Mouse (Mus musculus) frontal cortex, postnatal 14 days (tissue): ENCODE data around the gene Fcho1.

ENCODE experiments used
- DNase-seq, 2 experiments: peaks; one replicate each; pipeline ENCODE4 v3.0.0; 2022; ENCODE audit warnings: low spot score in 2 of 2

Fcho1 gene

DNA sequence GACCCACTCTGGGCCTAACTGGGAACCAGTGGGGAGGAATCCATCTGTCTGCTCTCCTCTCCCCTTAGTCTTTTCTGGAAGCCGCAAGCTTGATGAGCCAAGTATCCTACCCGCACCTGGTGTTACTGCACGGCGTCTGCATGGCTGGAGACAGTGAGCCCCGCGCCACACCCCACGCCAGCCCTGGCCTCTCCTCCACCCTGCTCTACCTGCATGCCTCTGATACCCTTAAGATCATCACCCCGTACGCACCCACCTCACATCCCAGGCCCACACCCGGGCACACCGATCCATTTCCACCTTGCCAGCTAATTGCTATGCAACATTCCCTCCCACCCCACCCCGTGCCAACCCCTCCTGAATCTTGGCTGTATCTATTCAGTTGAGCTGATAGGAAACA, 42.7 kb downstream of the Fcho1 start:
- DNase-seq = no peak

DNA sequence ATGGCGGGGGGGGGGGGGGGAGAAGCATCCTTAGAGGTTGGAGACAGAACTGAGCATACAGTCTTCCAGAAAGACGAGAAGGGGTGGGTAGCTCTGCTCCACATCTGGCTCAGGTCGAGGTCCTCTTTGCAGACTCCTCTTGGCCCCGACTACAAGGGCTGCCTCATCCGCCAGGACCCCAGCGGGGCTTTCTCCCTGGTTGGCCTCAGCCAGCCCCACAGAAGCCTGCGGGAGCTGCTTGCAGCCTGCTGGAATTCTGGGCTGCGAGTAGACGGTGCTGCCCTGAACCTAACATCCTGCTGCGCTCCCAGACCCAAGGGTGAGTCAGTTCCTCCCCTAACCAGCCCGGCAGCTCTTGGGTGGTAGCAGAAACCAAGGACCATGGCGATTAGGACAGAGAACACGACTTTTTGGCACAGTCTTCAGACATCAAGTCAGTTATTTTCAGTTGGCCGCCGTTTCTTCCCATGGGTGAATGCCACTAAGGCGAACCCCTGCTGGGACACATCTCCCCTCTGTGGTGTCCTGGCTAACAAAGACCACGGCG, 44.1 kb downstream of the Fcho1 start:
- no peak for DNase-seq

GRCm38 (mm10) chr8:71680471-71680870, 45.0 kb downstream of the Fcho1 start:
- no peak for DNase-seq

DNA sequence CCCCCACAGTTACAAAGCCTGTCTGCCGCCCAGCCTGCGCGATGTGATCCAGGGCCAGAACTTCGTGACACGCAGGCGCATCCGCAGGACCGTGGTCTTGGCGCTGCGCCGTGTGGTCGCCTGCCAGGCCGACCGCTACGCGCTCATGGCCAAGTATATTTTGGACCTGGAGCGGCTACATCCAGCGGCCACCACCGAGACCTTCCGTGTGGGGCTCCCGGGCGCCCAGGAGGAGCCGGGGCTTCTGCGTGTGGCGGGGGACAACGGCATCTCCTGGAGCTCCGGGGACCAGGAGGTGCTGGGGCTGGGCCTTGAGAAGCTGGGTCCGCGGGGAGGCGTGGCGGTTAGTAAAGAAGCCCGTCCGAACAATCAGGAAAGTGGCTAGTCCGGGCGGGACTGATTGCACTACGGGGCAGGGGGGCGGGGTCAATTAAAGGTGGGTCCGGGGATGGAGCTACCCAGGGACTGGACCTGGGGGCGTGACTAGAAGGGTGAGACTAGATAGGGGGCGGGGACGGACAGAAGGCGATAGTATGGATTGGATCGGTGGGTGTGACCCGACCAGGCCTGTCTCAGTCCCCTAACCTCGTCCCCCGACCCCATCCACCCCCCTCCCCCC, 45.9 kb downstream of the Fcho1 start:
- DNase-seq = no peak

DNA sequence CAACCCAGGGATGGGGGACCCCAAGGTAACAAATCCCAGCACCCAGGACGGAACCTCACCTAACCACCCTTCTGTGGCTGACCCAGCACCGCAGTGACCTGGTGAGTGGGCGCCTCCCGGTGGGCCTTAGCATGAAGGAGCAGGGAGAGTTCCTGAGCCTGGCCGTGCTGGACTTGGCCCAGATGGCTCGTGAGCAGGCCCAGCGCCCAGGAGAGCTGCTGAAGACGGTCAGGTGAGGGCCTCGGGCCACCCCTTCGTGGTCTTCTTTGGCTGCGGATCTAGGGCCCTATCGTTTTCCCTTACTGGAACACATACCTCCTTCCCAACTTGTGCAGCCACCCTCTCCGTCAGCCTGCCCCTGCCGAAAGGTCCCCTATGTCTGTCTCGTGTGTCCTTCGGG, 46.4 kb downstream of the Fcho1 start:
- no peak for DNase-seq

DNA sequence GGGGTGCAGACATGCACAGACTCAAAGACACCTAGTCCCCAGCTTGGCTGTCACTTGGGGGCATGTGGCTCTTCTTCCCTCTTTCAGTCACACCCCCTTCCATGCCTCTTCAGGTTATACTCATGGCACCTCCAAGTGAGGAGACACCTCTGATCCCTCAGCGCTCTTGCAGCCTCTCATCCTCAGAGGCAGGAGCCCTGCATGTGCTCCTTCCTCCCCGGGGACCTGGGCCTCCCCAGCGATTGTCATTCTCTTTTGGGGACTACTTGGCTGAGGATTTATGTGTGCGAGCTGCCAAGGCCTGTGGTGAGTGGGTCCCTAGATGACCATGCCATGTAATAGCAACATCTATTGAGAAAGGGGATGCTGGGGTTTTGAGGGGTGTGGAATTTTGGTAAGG, 47.3 kb downstream of the Fcho1 start:
- DNase-seq = no peak

DNA sequence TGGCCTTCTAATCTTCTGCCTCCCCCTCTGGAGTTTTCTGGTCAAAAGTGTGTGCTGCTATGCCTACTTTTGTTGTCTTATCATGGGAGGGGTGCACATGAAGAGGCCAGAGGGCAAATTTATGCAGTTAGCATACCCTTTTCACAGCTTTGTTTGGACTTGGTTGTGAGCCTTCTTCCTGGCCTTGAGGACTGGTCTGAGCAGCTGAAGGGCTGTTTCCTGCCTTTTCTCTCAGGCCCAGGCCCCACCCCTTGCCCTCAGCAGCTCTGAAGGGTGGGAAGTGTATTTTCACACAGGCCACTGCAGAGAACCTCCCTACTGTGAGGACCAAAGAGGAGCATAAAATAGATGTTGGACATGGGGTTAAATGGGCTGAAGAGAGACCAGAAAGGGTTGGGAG, 48.0 kb downstream of the Fcho1 start:
- no peak for DNase-seq

- DNase-seq = no peak
Measured at GRCm38 (mm10) chr8:71676803-71677202, 48.7 kb downstream of the Fcho1 start.

- DNase-seq = peak in 1 of 2 experiments; percentile 39
Measured at GRCm38 (mm10) chr8:71676020-71676741, 49.3 kb downstream of the Fcho1 start, which contains the start of gene Jak3. TSS of gene Jak3 (plus strand) at chr8:71676296.

DNA sequence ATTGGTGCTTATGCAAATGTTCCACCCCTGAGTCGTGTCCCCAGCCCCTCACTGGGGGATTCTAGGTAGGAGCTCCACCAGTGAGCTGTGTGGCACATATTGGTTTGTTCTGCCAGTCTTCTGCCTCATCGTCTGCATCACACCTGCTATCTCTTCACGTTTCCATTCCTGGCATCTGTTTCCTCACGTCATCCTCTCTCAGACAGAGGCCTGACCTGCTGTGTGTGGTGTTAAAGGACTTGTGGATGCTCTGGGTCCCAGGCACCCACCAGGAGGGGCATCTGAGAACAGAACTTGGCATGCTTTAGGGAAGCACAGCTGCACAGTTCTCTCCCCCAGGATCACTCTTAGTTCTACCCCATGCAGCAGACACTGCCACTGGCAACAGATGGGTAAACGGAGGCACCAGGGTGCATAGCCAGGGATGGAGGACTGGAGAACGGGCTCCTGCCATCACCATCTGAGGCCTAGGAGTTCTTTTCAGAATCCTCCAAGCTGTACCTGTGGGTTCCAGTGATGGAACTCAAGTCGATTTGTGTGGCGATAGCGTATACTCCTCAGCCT, 50.0 kb downstream of the Fcho1 start:
- DNase-seq = no peak

DNA sequence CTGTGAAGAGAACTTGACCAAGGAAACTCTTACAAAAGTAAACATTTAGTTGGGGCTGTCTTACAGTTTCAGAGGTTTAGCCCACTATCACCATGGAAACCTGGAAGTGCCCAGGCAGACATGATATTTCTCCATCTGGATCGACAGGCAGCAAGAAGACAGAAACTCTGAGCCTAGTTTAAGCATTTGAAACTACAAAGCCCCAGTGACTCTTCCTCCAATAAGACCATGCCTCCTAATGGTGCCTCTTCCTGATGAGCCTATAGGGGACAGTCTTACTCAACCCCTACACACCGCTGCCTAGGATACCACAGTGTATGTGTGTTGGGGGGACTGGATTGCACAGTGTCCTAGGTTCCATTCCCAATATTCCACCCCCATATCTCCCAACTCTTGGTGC, 51.4 kb downstream of the Fcho1 start:
- no peak for DNase-seq

GRCm38 (mm10) chr8:71672168-71672735, 53.3 kb downstream of the Fcho1 start:
- no peak for DNase-seq

DNA sequence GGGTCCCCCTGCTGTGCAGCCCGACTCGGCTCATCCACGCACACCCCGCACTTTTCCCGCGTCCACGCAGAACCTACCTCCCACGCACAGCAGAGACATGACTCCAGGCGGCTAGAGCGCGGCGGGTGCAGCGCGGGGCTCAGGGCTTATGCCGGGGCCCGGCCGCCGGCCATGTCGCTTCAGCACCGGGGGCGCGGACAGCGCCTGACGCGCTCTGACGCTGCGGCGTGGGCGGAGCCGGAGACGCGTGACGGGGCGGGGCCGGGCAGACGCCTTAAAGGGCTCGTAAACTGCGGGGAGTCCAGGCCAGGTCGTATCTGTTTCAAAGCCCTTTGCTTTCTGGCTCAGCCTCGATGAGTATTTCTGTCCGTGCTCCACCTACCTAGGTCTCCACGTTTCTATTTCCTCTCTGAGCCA, 54.0 kb downstream of the Fcho1 start, which contains the start of gene Unc13a:
Gene Unc13a (minus strand): TSS at position 209 of the 417 bp plus-strand sequence.
- DNase-seq = peak; percentile 85 to 89

DNA sequence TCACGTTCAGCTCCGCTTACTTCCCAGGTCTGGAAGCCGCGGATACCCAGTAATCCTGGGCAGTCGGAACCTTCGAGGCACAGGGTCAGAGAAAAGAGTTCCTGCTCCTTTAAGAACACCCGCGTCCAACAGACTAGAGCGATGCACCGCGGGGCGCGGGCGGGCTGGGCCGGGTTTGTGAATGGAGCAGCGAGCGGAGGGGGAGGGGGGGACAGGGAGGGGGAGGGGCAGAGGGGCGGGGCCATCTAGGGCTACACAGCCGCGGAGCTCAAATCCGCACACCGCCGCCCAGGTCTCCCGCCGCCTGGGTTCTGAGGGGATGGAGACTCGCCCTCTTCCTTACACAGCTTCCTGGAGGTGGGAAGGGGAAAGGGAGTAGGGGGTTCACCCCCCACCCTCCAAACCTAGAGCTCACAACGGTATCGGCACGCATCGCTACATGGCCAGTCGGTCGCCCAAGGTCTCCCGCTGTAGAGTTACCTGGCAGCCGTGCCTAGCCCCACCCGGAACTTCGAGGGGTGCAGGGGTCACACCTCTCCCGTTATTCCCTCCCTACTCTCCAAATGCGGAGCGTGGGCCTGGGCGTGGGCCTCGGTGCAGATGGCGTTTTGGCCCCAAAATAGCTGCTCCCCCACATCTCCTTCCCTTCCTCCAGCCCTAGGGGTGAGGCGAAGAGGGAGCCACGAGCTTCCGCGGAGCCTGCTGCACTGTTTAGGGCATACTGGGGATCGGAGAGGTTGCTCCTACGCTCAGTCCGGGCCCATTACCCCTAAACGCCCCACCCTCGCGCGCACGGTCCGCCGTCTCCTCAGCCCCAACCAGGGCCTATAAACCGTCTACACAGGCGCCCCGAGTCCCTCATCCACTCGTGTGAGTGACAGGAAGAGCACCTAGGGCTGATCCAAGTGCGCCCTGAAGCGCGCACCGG, 54.6 kb downstream of the Fcho1 start:
- peak; percentile 58 for DNase-seq

- no peak for DNase-seq
Measured at GRCm38 (mm10) chr8:71670198-71670597, 55.3 kb downstream of the Fcho1 start.

GRCm38 (mm10) chr8:71668220-71668975, 57.1 kb downstream of the Fcho1 start:
- DNase-seq = no peak

DNA sequence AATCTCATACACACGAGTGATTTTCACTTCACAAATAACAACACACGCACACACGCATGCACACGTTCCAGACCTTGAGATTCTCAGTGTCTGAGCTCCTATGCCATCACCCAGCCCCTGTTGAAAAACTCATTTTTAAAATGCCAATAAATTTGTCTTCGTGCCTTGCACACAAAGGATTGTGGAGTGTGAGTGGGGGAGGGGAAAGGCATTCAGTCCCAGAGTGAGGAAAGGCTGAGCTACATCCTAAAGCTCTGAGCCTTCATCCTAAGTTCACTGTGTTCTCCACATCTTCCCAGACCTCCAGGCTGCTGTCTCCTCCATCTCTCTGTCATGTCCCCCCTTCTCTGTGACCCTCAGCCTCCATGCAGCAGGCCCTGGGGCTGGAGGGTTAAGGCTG, 58.3 kb downstream of the Fcho1 start:
- no peak for DNase-seq

GRCm38 (mm10) chr8:71666855-71667254, 58.7 kb downstream of the Fcho1 start:
- no peak for DNase-seq

DNA sequence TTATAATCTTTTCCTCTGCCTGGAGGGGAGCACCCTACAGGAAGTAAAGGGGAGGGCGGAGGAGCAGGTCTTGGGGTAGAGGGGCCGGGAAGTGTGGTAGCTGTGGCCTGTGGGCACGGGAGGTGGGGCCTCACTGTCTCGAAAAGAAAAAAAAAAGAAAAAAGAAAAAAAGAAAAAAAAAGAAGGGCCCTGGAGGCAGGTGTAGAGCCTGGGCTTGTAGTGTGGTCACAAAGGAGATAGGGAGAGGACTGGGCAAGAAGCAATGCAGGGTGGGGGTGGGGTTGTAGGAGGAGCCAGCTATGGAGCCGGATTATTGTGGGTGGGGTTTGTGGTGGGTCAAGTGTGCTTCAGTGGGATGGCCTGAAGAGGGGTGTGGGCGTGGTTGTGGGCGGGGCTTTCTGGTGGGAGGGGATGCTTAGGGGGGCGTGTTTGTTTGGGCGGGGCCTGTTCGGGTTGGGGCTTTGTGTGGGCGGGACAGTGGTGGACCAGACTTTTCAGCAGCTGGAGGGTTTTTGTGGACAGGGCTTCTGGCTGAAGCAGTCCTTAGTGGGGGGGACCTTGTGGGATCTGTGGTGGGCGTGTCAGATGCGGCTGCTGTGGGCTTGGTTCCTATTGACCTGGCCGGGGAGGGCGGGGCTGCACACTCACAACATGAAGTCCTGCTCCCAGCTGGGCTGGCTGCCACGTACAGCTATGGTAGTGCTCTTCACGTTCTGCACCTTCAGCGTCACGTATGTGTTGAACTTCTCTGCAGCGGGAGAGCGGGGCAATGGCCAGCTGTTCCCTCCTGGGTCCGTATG, 60.0 kb downstream of the Fcho1 start:
- DNase-seq = no peak
